Mouse (Mus musculus) ES-E14 (cell line): ENCODE measurements around the gene Psma6.

Experiments used
- CHD2 ChIP-seq: IDR thresholded peaks from 2 replicates; pipeline ENCODE4 v1.6.1; 2014; ENCODE audit warnings: mild to moderate bottlenecking, low read depth, low read length, inconsistent platforms
- HCFC1 ChIP-seq: IDR thresholded peaks from 2 replicates; pipeline ENCODE4 v1.6.1; 2012; ENCODE audit warnings: low read length, inconsistent platforms, borderline replicate concordance; ENCODE audit not compliant: insufficient read depth
- MAFK ChIP-seq: IDR thresholded peaks from 2 replicates; pipeline ENCODE4 v1.6.1; 2014; ENCODE audit warnings: mild to moderate bottlenecking, low read depth, low read length, inconsistent platforms; ENCODE audit not compliant: insufficient read depth
- ZC3H11A ChIP-seq: IDR thresholded peaks from 2 replicates; pipeline ENCODE4 v1.6.1; 2012; ENCODE audit warnings: low read depth, mild to moderate bottlenecking, inconsistent platforms, low read length, borderline replicate concordance
- ZNF384 ChIP-seq: IDR thresholded peaks from 2 replicates; pipeline ENCODE4 v1.6.1; 2012; ENCODE audit warnings: low read depth, low read length, inconsistent platforms

- no peak for TF ChIP-seq CHD2
- no peak for TF ChIP-seq ZC3H11A
- TF ChIP-seq MAFK: no peak
- no peak for TF ChIP-seq HCFC1
- TF ChIP-seq ZNF384: no peak
Observed at GRCm38 (mm10) chr12:55384826-55385225, 804 bp downstream of the Psma6 start.
